Mouse (Mus musculus): ENCODE measurements around the gene Slc7a7.

DNA sequence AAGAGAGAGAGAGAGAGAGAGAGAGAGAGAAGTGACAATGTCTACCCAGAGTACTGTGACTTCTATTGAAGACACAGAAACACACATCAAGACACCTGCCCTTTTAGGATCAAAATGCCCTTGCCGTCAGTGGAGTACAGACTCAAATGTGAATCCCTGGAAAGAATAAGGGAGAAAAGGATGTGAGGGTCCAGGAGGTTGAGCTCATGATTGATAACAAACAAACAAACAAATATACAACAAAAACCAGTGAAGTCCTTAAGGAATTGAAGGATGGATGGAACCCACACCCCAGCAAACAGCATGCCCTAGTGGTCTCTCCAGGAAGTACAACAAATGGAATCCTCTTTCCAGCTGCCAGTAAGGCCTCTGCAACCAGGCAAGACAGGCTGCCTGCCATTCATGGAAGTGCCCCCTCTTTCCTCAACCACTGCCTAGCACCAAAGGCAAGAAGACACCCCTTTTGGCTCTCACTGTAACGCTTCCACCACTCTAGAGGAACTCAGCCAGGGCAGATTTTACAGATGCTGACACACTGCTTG is 4.9 kb downstream of the Slc7a7 start:
- TF ChIP-seq MYOD1 (IDR thresholded peaks at IDR 0.05; ENCODE audit: control insufficient read depth, insufficient read length, low read depth) (no peak), CTCF (IDR thresholded peaks at IDR 0.05; ENCODE audit: control insufficient read depth, insufficient read depth, insufficient read length) (peak; percentile 70), CEBPB (IDR thresholded peaks at IDR 0.05; ENCODE audit: low read depth) (no peak)
